Mouse (Mus musculus): ENCODE results near the gene Hoxb2.

The Hoxb2 gene

DNA sequence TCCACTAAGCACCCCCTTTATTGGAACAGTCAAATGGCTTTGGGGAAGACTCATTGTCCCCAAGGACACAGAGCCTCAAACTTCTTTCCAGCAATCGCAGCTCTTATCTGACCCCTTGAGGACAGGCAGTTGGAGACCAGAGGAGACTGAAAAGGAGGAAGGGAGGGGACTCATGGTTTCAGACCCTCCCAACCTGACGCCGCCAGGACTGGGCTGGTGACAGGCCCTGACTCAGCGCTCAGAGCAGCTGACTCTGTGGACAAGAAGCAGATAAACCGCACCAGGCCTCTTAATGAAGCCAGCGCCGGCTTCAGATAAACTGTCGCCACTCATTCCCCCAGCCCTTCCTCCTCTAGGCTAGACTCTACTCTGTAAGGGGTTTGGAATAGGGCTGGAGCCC is 49.6 kb downstream of the Hoxb2 start:
- in situ Hi-C loops (cut with MboI, MseI): no loop called here

Data from T-helper 1 cell (primary cell).